Mouse (Mus musculus) left cerebral cortex, postnatal 25 days (tissue): ENCODE data around the gene Eef1g. TPM values are rescaled to one million over a fixed set of nuclear protein-coding genes. Genes with fewer than 3 reads are reported as not detected.
"Not testable (repeated sequence)": the region's sequence is repeated elsewhere in the genome, so short reads cannot be mapped to it uniquely, and the experiment has no call there.

ENCODE experiments used
- DNase-seq, 2 experiments: peaks; one replicate each; pipeline ENCODE4 v3.0.0; 2022; ENCODE audit warnings: low spot score in 2 of 2, mixed read lengths in 1 of 2
- intact Hi-C: fragments of 180-260 bp; cut with DNase I; formaldehyde crosslinking; loops from one replicate; pipeline ENCODE4 v1.15.1; 2025
- total RNA-seq, 2 experiments: library from RNA; stranded (reverse); gene quantifications; 2 replicates each; pipeline ENCODE4 v1.2.3; 2021

Gene Eef1g
- total RNA-seq, 2 experiments from 2014 or later = 203 to 212 TPM

GRCm38 (mm10) chr19:8943047-8943446 lies 23.8 kb upstream of the Eef1g start:
- intact Hi-C loops = no loop called here
- DNase-seq = no peak

GRCm38 (mm10) chr19:8944062-8944461 lies 22.8 kb upstream of the Eef1g start:
- intact Hi-C loops = no loop called here
- no peak for DNase-seq

DNA sequence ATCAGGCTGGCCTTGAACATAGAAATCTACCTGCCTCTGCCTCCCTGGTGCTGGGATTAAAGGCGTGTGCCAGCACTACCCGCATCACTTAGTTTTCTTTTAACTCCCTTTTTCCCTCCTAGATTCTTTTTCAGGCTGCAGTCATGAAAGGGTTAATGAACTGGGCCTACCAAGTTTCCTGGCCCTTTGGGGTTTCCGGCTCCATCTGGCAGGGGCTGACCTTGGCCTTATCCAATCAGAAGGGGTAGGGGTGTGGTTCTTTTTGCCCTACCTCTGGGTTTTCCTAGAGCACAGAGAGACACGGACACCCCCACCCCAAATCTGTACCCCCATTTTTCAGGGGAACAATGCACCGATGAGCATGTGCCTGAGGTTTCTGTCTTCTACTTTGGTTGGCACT lies 22.1 kb upstream of the Eef1g start:
- no peak for DNase-seq
- intact Hi-C loops = no loop called here

DNA sequence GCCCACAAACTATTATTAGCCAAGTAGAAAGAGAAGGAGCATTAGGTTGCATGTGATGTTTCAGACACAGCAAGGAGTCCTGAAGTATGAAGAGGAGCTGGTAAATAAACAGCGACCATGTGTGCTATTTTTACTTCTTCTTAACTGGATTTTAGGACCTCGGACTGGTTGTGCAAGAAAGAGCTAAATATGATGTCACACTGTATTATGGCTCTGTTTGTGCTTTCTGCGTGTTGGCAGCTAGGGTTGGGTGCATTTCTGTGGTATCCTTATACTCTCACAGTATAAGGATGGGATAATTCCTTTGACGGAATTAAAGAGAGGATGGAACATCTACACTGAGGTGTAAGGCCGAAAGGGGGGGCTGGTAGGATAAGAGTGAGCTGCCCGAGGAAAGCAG lies 21.6 kb upstream of the Eef1g start:
- intact Hi-C loops = no loop called here
- no peak for DNase-seq

DNA sequence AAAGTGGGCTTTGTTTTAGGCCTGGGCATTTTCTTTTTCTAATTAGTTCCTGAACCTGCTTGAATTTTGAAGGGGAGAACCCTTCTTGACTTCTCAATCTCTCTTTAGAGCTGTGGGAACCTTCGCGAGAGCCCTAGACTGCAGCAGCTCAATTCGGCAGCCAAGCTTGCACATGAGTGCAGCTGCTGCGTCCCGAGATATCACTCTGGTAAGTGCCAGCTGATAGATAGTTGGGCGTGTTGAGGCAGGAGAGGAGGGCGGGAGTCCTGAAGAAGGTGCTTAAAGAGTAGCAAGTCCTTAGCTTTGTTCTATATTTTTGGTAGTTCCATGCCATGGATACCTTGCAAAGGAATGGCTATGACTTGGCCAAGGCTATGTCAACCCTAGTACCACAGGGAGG lies 19.9 kb upstream of the Eef1g start:
- no peak for DNase-seq
- intact Hi-C loops = no loop called here

- intact Hi-C loops = loop anchor here (5.0 kb wide), 1 partner anchor 53 kb away; the partner anchor contains the start of gene Ganab
- DNase-seq = no peak
These were observed 16.7 kb upstream of the Eef1g start for GRCm38 (mm10) chr19:8950190-8950589.

GRCm38 (mm10) chr19:8952241-8952640 lies 14.6 kb upstream of the Eef1g start:
- DNase-seq = no peak
- intact Hi-C loops = loop anchor here (5.0 kb wide), 1 partner anchor 55 kb away; the partner anchor contains the start of gene Ganab

- intact Hi-C loops = loop anchor here (5.0 kb wide), 1 partner anchor 56 kb away; the partner anchor contains the start of gene Ganab
- peak; percentile 94 to 99 for DNase-seq
These were observed 13.5 kb upstream of the Eef1g start, which contains the start of gene Tut1 for GRCm38 (mm10) chr19:8953135-8954039. Tut1 (plus strand) TSS chr19:8953847.

GRCm38 (mm10) chr19:8954171-8954570 lies 12.7 kb upstream of the Eef1g start:
- no peak for DNase-seq
- intact Hi-C loops = loop anchor here (5.0 kb wide), 1 partner anchor 57 kb away; the partner anchor contains the start of gene Ganab

- no peak for DNase-seq
- intact Hi-C loops = no loop called here
These were observed 4.6 kb upstream of the Eef1g start for GRCm38 (mm10) chr19:8962256-8962655.

DNA sequence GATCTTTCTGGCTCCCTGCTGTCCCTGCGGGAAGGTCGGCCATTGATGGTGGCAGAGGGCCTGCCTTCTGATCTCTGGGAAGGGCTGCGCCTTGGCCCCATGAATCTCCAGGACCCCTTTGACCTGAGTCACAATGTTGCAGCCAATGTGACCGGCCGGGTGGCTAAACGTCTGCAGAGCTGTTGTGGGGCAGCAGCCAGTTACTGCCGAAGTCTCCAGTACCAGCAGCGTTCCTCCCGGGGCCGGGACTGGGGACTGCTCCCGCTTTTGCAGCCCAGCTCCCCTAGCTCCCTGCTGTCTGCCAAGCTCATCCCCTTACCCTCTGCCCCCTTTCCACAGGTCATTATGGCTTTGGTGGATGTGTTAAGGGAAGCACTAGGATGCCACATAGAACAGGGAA lies 1.8 kb upstream of the Eef1g start:
- DNase-seq = no peak
- intact Hi-C loops = loop anchor here (5.0 kb wide), 1 partner anchor 128 kb away; the partner anchor contains the start of genes Bscl2 and Gng3

DNA sequence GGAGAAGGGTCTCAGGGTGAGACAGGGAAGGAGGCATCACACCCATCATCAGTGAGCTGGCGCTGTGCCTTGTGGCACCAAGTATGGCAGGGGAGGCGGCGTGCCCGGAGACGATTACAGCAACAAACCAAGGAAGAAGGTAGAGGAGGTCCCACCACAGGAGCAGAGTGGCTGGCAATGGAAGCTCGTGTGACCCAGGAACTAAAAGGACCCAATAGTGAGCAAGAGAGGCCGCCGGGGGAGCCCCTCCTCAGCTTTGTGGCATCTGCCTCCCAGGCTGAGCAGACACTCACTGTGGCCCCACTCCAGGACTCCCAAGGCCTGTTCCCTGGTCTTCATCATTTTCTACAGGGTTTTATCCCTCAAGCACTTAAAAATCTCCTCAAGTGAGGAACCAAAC lies 1.1 kb upstream of the Eef1g start:
- no peak for DNase-seq
- intact Hi-C loops = loop anchor here (5.0 kb wide), 1 partner anchor 128 kb away; the partner anchor contains the start of genes Bscl2 and Gng3

DNA sequence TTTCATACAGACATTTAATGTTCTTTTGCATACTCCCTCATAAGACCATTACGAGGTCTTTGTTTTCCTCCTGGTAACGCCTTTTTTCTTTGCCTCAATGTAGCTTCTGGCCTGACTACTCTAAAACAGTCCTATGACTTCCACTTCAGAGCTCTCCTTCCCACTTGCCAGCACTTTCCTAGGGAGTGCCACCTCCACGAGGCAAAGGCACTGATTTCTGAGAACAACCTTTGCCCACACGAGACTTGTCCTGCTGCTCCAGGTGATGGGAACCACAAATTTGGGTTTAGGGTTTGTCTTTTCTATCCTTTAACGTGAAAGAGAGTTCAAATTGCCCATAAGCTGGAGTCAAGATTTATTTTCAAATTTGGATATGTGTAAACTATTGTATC lies 647 bp upstream of the Eef1g start:
- intact Hi-C loops = loop anchor here (5.0 kb wide), 1 partner anchor 129 kb away; the partner anchor contains the start of genes Bscl2 and Gng3

GRCm38 (mm10) chr19:8967373-8967743 lies 517 bp downstream of the Eef1g start:
- DNase-seq = no peak
- intact Hi-C loops = loop anchor here (5.0 kb wide), 1 partner anchor 130 kb away; the partner anchor contains the start of genes Bscl2 and Gng3

More for the DNA sequence above, 647 bp upstream of the Eef1g start:
- no peak for DNase-seq

GRCm38 (mm10) chr19:8967893-8968292 lies 1.1 kb downstream of the Eef1g start:
- intact Hi-C loops = loop anchor here (5.0 kb wide), 1 partner anchor 131 kb away; the partner anchor contains the start of genes Bscl2 and Gng3
- DNase-seq = no peak

DNA sequence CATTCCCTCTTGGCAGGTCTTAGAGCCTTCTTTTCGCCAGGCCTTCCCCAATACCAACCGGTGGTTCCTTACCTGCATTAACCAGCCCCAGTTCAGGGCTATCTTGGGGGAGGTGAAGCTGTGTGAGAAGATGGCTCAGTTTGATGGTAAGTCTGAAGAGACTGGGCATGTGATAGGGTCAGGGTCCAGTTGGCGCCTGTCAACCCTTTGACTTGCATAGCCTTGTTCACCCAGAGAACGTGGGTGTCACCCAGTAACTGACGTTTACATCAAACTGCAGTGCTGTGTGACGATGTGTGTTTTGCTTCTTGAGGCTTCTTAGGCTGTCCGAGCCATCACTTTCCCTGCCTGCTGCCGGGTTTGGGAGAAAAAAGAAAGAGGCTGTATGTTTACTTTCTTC lies 5.7 kb downstream of the Eef1g start:
- intact Hi-C loops, DNase-seq: not testable (repeated sequence)

DNA sequence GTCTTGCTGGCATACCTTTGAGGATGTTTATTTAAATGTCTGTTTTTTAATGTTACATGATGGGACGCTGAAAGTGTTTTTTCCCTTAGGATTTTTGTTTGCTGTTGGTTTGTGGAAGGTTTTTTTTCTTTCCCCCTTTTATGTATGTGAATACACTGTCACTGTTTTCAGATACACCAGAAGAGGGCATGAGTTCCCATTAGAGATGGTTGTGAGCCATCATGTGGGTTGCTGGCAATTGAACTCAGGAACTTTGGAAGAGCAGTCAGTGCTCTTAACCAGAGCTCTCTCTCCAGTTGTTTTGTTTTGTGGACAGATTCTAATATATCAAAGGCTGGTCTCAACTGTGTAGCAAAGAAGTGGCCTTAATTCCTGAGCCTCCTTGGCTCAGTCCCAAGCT lies 7.8 kb downstream of the Eef1g start:
- DNase-seq = no peak
- intact Hi-C loops = loop anchor here (5.0 kb wide), 2 partner anchors 108 to 138 kb away; no protein-coding TSS in a partner anchor

DNA sequence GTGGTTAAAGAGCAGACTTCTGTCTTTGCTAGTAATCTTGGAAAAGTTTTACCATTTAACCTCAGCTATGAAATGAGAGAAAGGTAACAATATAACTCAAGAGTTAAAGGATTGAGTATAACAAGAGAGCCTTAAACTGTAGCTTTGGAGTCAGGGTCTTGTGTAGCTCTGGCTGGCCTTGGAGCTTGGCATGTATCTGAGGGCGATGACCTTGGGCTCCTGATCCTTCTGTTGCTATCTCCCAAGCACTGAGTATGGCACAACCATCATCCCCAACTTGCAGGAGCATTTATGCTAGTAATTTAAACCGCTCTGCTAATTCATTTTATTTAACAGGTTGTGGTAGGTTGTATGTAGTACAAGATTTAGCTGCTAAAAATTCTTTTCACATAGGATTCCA lies 8.7 kb downstream of the Eef1g start:
- DNase-seq = no peak
- intact Hi-C loops = loop anchor here (5.0 kb wide), 2 partner anchors 107 to 137 kb away; no protein-coding TSS in a partner anchor

GRCm38 (mm10) chr19:8976535-8976934 lies 9.7 kb downstream of the Eef1g start:
- intact Hi-C loops = loop anchor here (5.0 kb wide), 2 partner anchors 106 to 136 kb away; no protein-coding TSS in a partner anchor
- DNase-seq = no peak

GRCm38 (mm10) chr19:8980771-8981170 lies 13.9 kb downstream of the Eef1g start:
- no peak for DNase-seq

More at GRCm38 (mm10) chr19:8980771-8981170, 13.9 kb downstream of the Eef1g start:
- intact Hi-C loops = no loop called here
